Mouse (Mus musculus): ENCODE data around the gene Actn3. TPM values are rescaled to one million over a fixed set of nuclear protein-coding genes. Genes with fewer than 3 reads are reported as not detected.

Actn3 gene
- polyA plus RNA-seq, 1 experiment from 2014 or later, result 2.9 TPM

Other genes starting within 250 kb of the Actn3 start
- gene Gm960, start 179.2 kb downstream of the Actn3 start, polyA plus RNA-seq (2015; fragmentation: Nextera tagmentation; extraction: Ambion mirVana), result 7.2 and 7.7 TPM in 2 replicates
- 19.0 and 25.6 TPM in 2 replicates for gene Sptbn2, start 166.7 kb downstream of the Actn3 start, polyA plus RNA-seq (2015; fragmentation: Nextera tagmentation; extraction: Ambion mirVana)
- 119 and 132 TPM in 2 replicates for gene Rbm4b, start 121.4 kb downstream of the Actn3 start, polyA plus RNA-seq (2015; fragmentation: Nextera tagmentation; extraction: Ambion mirVana)
- gene Rbm4, start 84.0 kb downstream of the Actn3 start, polyA plus RNA-seq (2015; fragmentation: Nextera tagmentation; extraction: Ambion mirVana), result 67.2 and 76.2 TPM in 2 replicates
- gene Gm21992, start 66.3 kb downstream of the Actn3 start, polyA plus RNA-seq (2015; fragmentation: Nextera tagmentation; extraction: Ambion mirVana), result 14.8 and 20.1 TPM in 2 replicates
- 55.0 and 65.1 TPM in 2 replicates for gene Rbm14, start 66.3 kb downstream of the Actn3 start, polyA plus RNA-seq (2015; fragmentation: Nextera tagmentation; extraction: Ambion mirVana)
- gene Ccs, start 38.6 kb downstream of the Actn3 start, polyA plus RNA-seq (2015; fragmentation: Nextera tagmentation; extraction: Ambion mirVana), result 42.4 and 47.9 TPM in 2 replicates
- gene Ccdc87, start 38.5 kb downstream of the Actn3 start, polyA plus RNA-seq (2015; fragmentation: Nextera tagmentation; extraction: Ambion mirVana), result 0.37 and 0.52 TPM in 2 replicates
- gene Ctsf, start 22.8 kb downstream of the Actn3 start, polyA plus RNA-seq (2015; fragmentation: Nextera tagmentation; extraction: Ambion mirVana), result 74.5 and 86.5 TPM in 2 replicates
- gene Zdhhc24, start 759 bp upstream of the Actn3 start, polyA plus RNA-seq (2015; fragmentation: Nextera tagmentation; extraction: Ambion mirVana), result 19.7 and 20.5 TPM in 2 replicates
- gene Bbs1, start 28.7 kb upstream of the Actn3 start, polyA plus RNA-seq (2015; fragmentation: Nextera tagmentation; extraction: Ambion mirVana), result 5.8 and 8.4 TPM in 2 replicates
- 104 TPM in 2 replicates for gene Dpp3, start 50.4 kb upstream of the Actn3 start, polyA plus RNA-seq (2015; fragmentation: Nextera tagmentation; extraction: Ambion mirVana)
- gene Peli3, start 65.2 kb upstream of the Actn3 start, polyA plus RNA-seq (2015; fragmentation: Nextera tagmentation; extraction: Ambion mirVana), result 12.0 and 13.2 TPM in 2 replicates
- gene Mrpl11, start 84.2 kb upstream of the Actn3 start, polyA plus RNA-seq (2015; fragmentation: Nextera tagmentation; extraction: Ambion mirVana), result 97.3 and 105 TPM in 2 replicates
- gene Npas4, start 112.4 kb upstream of the Actn3 start, polyA plus RNA-seq (2015; fragmentation: Nextera tagmentation; extraction: Ambion mirVana), result 0.36 and 0.42 TPM in 2 replicates
- 12.8 and 14.0 TPM in 2 replicates for gene Slc29a2, start 146.0 kb upstream of the Actn3 start, polyA plus RNA-seq (2015; fragmentation: Nextera tagmentation; extraction: Ambion mirVana)
- gene B4gat1, start 160.9 kb upstream of the Actn3 start, polyA plus RNA-seq (2015; fragmentation: Nextera tagmentation; extraction: Ambion mirVana), result 103 and 113 TPM in 2 replicates
- 4.1 and 4.2 TPM in 2 replicates for gene AC124502.3, start 161.0 kb upstream of the Actn3 start, polyA plus RNA-seq (2015; fragmentation: Nextera tagmentation; extraction: Ambion mirVana)
- 21.6 and 32.6 TPM in 2 replicates for gene Brms1, start 163.4 kb upstream of the Actn3 start, polyA plus RNA-seq (2015; fragmentation: Nextera tagmentation; extraction: Ambion mirVana)
- 0.89 and 1.0 TPM in 2 replicates for gene Rin1, start 172.6 kb upstream of the Actn3 start, polyA plus RNA-seq (2015; fragmentation: Nextera tagmentation; extraction: Ambion mirVana)
- 19.9 and 27.4 TPM in 2 replicates for gene Cd248, start 190.2 kb upstream of the Actn3 start, polyA plus RNA-seq (2015; fragmentation: Nextera tagmentation; extraction: Ambion mirVana)
- 29.7 and 38.5 TPM in 2 replicates for gene Tmem151a, start 207.6 kb upstream of the Actn3 start, polyA plus RNA-seq (2015; fragmentation: Nextera tagmentation; extraction: Ambion mirVana)
- 56.8 and 66.1 TPM in 2 replicates for gene Yif1a, start 210.6 kb upstream of the Actn3 start, polyA plus RNA-seq (2015; fragmentation: Nextera tagmentation; extraction: Ambion mirVana)
- gene Cnih2, start 220.6 kb upstream of the Actn3 start, polyA plus RNA-seq (2015; fragmentation: Nextera tagmentation; extraction: Ambion mirVana), result 294 and 369 TPM in 2 replicates
- 205 and 218 TPM in 2 replicates for gene Rab1b, start 229.2 kb upstream of the Actn3 start, polyA plus RNA-seq (2015; fragmentation: Nextera tagmentation; extraction: Ambion mirVana)
- 82.4 and 94.5 TPM in 2 replicates for gene Klc2, start 240.7 kb upstream of the Actn3 start, polyA plus RNA-seq (2015; fragmentation: Nextera tagmentation; extraction: Ambion mirVana)

All from neural tube, embryonic 15.5 days (tissue).